In genomic region chr10:80020191-80020590, GRCm38 (mm10) we compare ENCODE assay signal across 9 mouse cellular contexts. TPM values are rescaled to one million over a fixed set of nuclear protein-coding genes. Genes with fewer than 3 reads are reported as not detected.
DNase-seq lines count a peak whose midpoint lies in the region; ATAC-seq and TF ChIP-seq lines count a peak whose summit lies in the region.
"Had no signal": no experiment of that assay in that cellular context is flagged by ENCODE, and none has a peak within 500 bp of the region (broad histone marks: within the 10 kb centered on the region; RNA-seq: fewer than 3 reads in every experiment).

No protein-coding gene starts in this region.

- no peak for TF ChIP-seq CTCF in intestine, postnatal 0 days (IDR thresholded peaks at IDR 0.05; ENCODE audit: low read depth)
- no peak for TF ChIP-seq CTCF in spleen, adult 2 months (IDR thresholded peaks at IDR 0.05; ENCODE audit: extremely low read depth, insufficient read depth, insufficient read length, insufficient replicate concordance)

- H3K27ac ChIP-seq in intestine, embryonic 14.5 days (ENCODE audit: low read depth) = peak overlapping the region; percentile 52; the same call in 1 of the 2 replicates
- no peak overlapping the region for H3K27ac ChIP-seq in intestine, postnatal 0 days (ENCODE audit: low read depth, low read length)
- peak overlapping the region; percentile 92 for H3K27ac ChIP-seq in spleen, adult 2 months (ENCODE audit: insufficient read depth, low read length)
- no peak overlapping the region for H3K27ac ChIP-seq in stomach, embryonic 16.5 days (ENCODE audit: low read length)

- TF ChIP-seq POLR2A in spleen, adult 2 months (IDR thresholded peaks at IDR 0.05; ENCODE audit: low read depth, low read length) = no peak

- 0 out of 2 replicates have a peak, but pooled peaks cover 3% of the 10 kb centered on the region for H3K36me3 ChIP-seq in intestine, embryonic 14.5 days (ENCODE audit: control insufficient read depth, insufficient read depth, low read length)
- H3K36me3 ChIP-seq in intestine, postnatal 0 days (ENCODE audit: control insufficient read depth, insufficient read depth) = no peaks in the 10 kb centered on the region
- H3K36me3 ChIP-seq in spleen, adult 2 months (ENCODE audit: control insufficient read depth, insufficient read depth, low read length) = peaks cover 52% of the 10 kb centered on the region
- H3K36me3 ChIP-seq in stomach, embryonic 16.5 days (ENCODE audit: control insufficient read depth, insufficient read depth, low read length) = no peaks in the 10 kb centered on the region

- peak; percentile 42 for DNase-seq in CD4-positive, CD25-positive, alpha-beta regulatory T cell, adult 2 months (ENCODE audit: low read depth, low spot score)
- DNase-seq in intestine, embryonic 14.5 days (ENCODE audit: low spot score) = no peak
- DNase-seq in spleen, adult 2 months (ENCODE audit: low read depth in 1 of 2, low spot score in 2 of 2) = no peak
- no peak for DNase-seq in spleen, adult 18-20 months
- DNase-seq in adrenal gland, postnatal 25 days = no peak
- DNase-seq: gastrocnemius, postnatal 36 days had no signal

- peaks cover 4% of the 10 kb centered on the region; the same call in 1 of the 2 replicates for H3K27me3 ChIP-seq in intestine, embryonic 14.5 days (replicated peaks; ENCODE audit: control insufficient read depth, insufficient read depth, low read length)
- H3K27me3 ChIP-seq in intestine, postnatal 0 days (replicated peaks; ENCODE audit: control insufficient read depth, insufficient read depth, low read length) = 0 out of 2 replicates have a peak, but pooled peaks cover 3% of the 10 kb centered on the region
- no peaks in the 10 kb centered on the region for H3K27me3 ChIP-seq in spleen, adult 2 months (ENCODE audit: control insufficient read depth, insufficient read depth, low read length)
- H3K27me3 ChIP-seq in stomach, embryonic 16.5 days (ENCODE audit: control insufficient read depth, insufficient read depth, low read length) = no peaks in the 10 kb centered on the region; the same call in 1 of the 2 replicates

- no peak for ATAC-seq in CD4-positive, CD25-positive, alpha-beta regulatory T cell, adult 4 months
- ATAC-seq in intestine, embryonic 14.5 days (replicated peaks; ENCODE audit: low FRiP score, low TSS enrichment, low read depth) = no peak; the same call in 1 of the 2 replicates
- no peak for ATAC-seq in intestine, postnatal 0 days
- ATAC-seq in stomach, embryonic 16.5 days (ENCODE audit: insufficient read depth, low FRiP score) = no peak

- peaks cover 14% of the 10 kb centered on the region; the same call in 1 of the 2 replicates for H3K4me1 ChIP-seq in intestine, embryonic 14.5 days (replicated peaks; ENCODE audit: control insufficient read depth, insufficient read depth, low read length)
- H3K4me1 ChIP-seq in intestine, postnatal 0 days (replicated peaks; ENCODE audit: control insufficient read depth, insufficient read depth, low read length) = no peaks in the 10 kb centered on the region
- H3K4me1 ChIP-seq in spleen, adult 2 months (ENCODE audit: control insufficient read depth, insufficient read depth, insufficient read length) = peaks cover 44% of the 10 kb centered on the region; the same call in 1 of the 2 replicates
- H3K4me1 ChIP-seq in stomach, embryonic 16.5 days (ENCODE audit: control insufficient read depth, insufficient read depth, low read length) = peaks cover 27% of the 10 kb centered on the region

- peak overlapping the region; percentile 53 for H3K9ac ChIP-seq in intestine, embryonic 14.5 days (ENCODE audit: low read length)
- H3K9ac ChIP-seq in intestine, postnatal 0 days (ENCODE audit: low read depth, low read length) = no peak overlapping the region
- H3K9ac ChIP-seq in stomach, embryonic 16.5 days (ENCODE audit: low read length) = peak overlapping the region; percentile 65

- H3K4me3 ChIP-seq in intestine, embryonic 14.5 days (ENCODE audit: low read depth, low read length) = peak overlapping the region; percentile 27
- H3K4me3 ChIP-seq in intestine, postnatal 0 days (ENCODE audit: low read depth, low read length) = no peak overlapping the region
- H3K4me3 ChIP-seq in spleen, adult 2 months (ENCODE audit: extremely low read depth, insufficient read depth, insufficient read length) = peak overlapping the region; percentile 15; the same call in 1 of the 2 replicates
- H3K4me3 ChIP-seq in stomach, embryonic 16.5 days (replicated peaks; ENCODE audit: low read length) = peak overlapping the region; percentile 36

- H3K4me2 ChIP-seq in intestine, embryonic 14.5 days (ENCODE audit: low read length) = peak overlapping the region; percentile 47
- H3K4me2 ChIP-seq in intestine, postnatal 0 days (replicated peaks; ENCODE audit: low read depth) = no peak overlapping the region
- peak overlapping the region; percentile 48 for H3K4me2 ChIP-seq in stomach, embryonic 16.5 days (ENCODE audit: low read depth, low read length)

- 35% methylated on average over 11 of the region's 11 CpGs for WGBS in intestine, embryonic 14.5 days
- WGBS in intestine, postnatal 0 days = 61% methylated on average over 11 of the region's 11 CpGs
- 83% methylated on average over 11 of the region's 11 CpGs for WGBS in spleen, adult 2 months
- WGBS in stomach, embryonic 16.5 days = 48% methylated on average over 11 of the region's 11 CpGs

- no peaks in the 10 kb centered on the region for H3K9me3 ChIP-seq in intestine, embryonic 14.5 days (ENCODE audit: control insufficient read depth, low read length)
- no peaks in the 10 kb centered on the region for H3K9me3 ChIP-seq in intestine, postnatal 0 days (ENCODE audit: control insufficient read depth)
- H3K9me3 ChIP-seq in stomach, embryonic 16.5 days (replicated peaks; ENCODE audit: control insufficient read depth, low read length) = no peaks in the 10 kb centered on the region

RNA-seq across cellular contexts. Expression of gene Arhgap45, which starts 3.7 kb away (rescaled TPM):
- 100 to 1,000 TPM; 233 to 369 TPM for polyA plus RNA-seq in CD4-positive, CD25-positive, alpha-beta regulatory T cell, adult 4 months (2017; shearing (Covaris generic))
- polyA plus RNA-seq in intestine, embryonic 14.5 days (2014; fragmentation: Nextera tagmentation; extraction: Ambion mirVana) = 6.8 and 8.0 TPM in 2 replicates
- polyA plus RNA-seq in intestine, postnatal 0 days (2015; fragmentation: Nextera tagmentation; extraction: Ambion mirVana) = 1.2 and 1.3 TPM in 2 replicates
- polyA plus RNA-seq in spleen, adult 2 months (2012; rRNA removed) = 492 and 574 TPM in 2 replicates
- 7.8 and 9.7 TPM in 2 replicates for polyA plus RNA-seq in stomach, embryonic 16.5 days (2015; fragmentation: Nextera tagmentation; extraction: Ambion mirVana)
- total RNA-seq in adrenal gland, postnatal 25 days (2021) = 3.7 and 4.3 TPM in 2 replicates

RNA-seq across cellular contexts. Expression of gene Polr2e, which starts 19.4 kb away (rescaled TPM):
- 100 to 1,000 TPM; 194 to 220 TPM for polyA plus RNA-seq in CD4-positive, CD25-positive, alpha-beta regulatory T cell, adult 4 months (2017; shearing (Covaris generic))
- 255 and 274 TPM in 2 replicates for polyA plus RNA-seq in intestine, embryonic 14.5 days (2014; fragmentation: Nextera tagmentation; extraction: Ambion mirVana)
- polyA plus RNA-seq in intestine, postnatal 0 days (2015; fragmentation: Nextera tagmentation; extraction: Ambion mirVana) = 90.0 and 98.5 TPM in 2 replicates
- 139 and 182 TPM in 2 replicates for polyA plus RNA-seq in spleen, adult 2 months (2012; rRNA removed)
- polyA plus RNA-seq in stomach, embryonic 16.5 days (2015; fragmentation: Nextera tagmentation; extraction: Ambion mirVana) = 174 and 180 TPM in 2 replicates
- total RNA-seq in adrenal gland, postnatal 25 days (2021) = 84.3 and 101 TPM in 2 replicates

RNA-seq across cellular contexts. Expression of gene Abca7, which starts 23.9 kb away (rescaled TPM):
- polyA plus RNA-seq in CD4-positive, CD25-positive, alpha-beta regulatory T cell, adult 4 months (2017; shearing (Covaris generic)) = 10 to 100 TPM; 11.4 to 16.4 TPM
- polyA plus RNA-seq in intestine, embryonic 14.5 days (2014; fragmentation: Nextera tagmentation; extraction: Ambion mirVana) = 3.7 and 3.8 TPM in 2 replicates
- polyA plus RNA-seq in intestine, postnatal 0 days (2015; fragmentation: Nextera tagmentation; extraction: Ambion mirVana) = 2.2 and 2.5 TPM in 2 replicates
- polyA plus RNA-seq in spleen, adult 2 months (2012; rRNA removed) = 50.4 and 64.5 TPM in 2 replicates
- polyA plus RNA-seq in stomach, embryonic 16.5 days (2015; fragmentation: Nextera tagmentation; extraction: Ambion mirVana) = 6.3 and 7.4 TPM in 2 replicates
- total RNA-seq in adrenal gland, postnatal 25 days (2021) = 24.2 and 29.1 TPM in 2 replicates

RNA-seq across cellular contexts. Expression of gene Gpx4, which starts 26.8 kb away (rescaled TPM):
- 100 to 1,000 TPM; 450 to 480 TPM for polyA plus RNA-seq in CD4-positive, CD25-positive, alpha-beta regulatory T cell, adult 4 months (2017; shearing (Covaris generic))
- 607 and 623 TPM in 2 replicates for polyA plus RNA-seq in intestine, embryonic 14.5 days (2014; fragmentation: Nextera tagmentation; extraction: Ambion mirVana)
- 1,519 and 1,523 TPM in 2 replicates for polyA plus RNA-seq in intestine, postnatal 0 days (2015; fragmentation: Nextera tagmentation; extraction: Ambion mirVana)
- polyA plus RNA-seq in spleen, adult 2 months (2012; rRNA removed) = 238 and 259 TPM in 2 replicates
- polyA plus RNA-seq in stomach, embryonic 16.5 days (2015; fragmentation: Nextera tagmentation; extraction: Ambion mirVana) = 445 and 507 TPM in 2 replicates
- total RNA-seq in adrenal gland, postnatal 25 days (2021) = 977 and 1,201 TPM in 2 replicates

RNA-seq across cellular contexts. Expression of gene Cnn2, which starts 31.8 kb away (rescaled TPM):
- polyA plus RNA-seq in CD4-positive, CD25-positive, alpha-beta regulatory T cell, adult 4 months (2017; shearing (Covaris generic)) = 100 to 1,000 TPM; 904 to 969 TPM
- polyA plus RNA-seq in intestine, embryonic 14.5 days (2014; fragmentation: Nextera tagmentation; extraction: Ambion mirVana) = 320 and 368 TPM in 2 replicates
- polyA plus RNA-seq in intestine, postnatal 0 days (2015; fragmentation: Nextera tagmentation; extraction: Ambion mirVana) = 109 and 117 TPM in 2 replicates
- polyA plus RNA-seq in spleen, adult 2 months (2012; rRNA removed) = 297 and 409 TPM in 2 replicates
- polyA plus RNA-seq in stomach, embryonic 16.5 days (2015; fragmentation: Nextera tagmentation; extraction: Ambion mirVana) = 333 and 334 TPM in 2 replicates
- 28.3 and 29.8 TPM in 2 replicates for total RNA-seq in adrenal gland, postnatal 25 days (2021)

Comparison
In these comparisons a context has a peak if more than half of its experiments do, and no peak if none do; other contexts are left out.
1. H3K27ac ChIP-seq: peak in intestine, embryonic 14.5 days (single experiment) and spleen, adult 2 months (single experiment); none in intestine, postnatal 0 days (single experiment) and stomach, embryonic 16.5 days (single experiment).
2. RNA of gene Arhgap45, which starts 3.7 kb away (polyA plus RNA-seq): 492 to 574 TPM in spleen, adult 2 months and 233 to 369 TPM in CD4-positive, CD25-positive, alpha-beta regulatory T cell, adult 4 months; 7.8 to 9.7 TPM in stomach, embryonic 16.5 days, 6.8 to 8.0 TPM in intestine, embryonic 14.5 days and 1.2 to 1.3 TPM in intestine, postnatal 0 days; every median in the first group is over 10 times any median in the second.